Mouse (Mus musculus): Measurements from ENCODE around the gene Arih1. TPM values are rescaled to one million over a fixed set of nuclear protein-coding genes. Genes with fewer than 3 reads are reported as not detected.
A peak's percentile ranks its signal among the peaks of the same experiment; 100 is the strongest.
"Not testable (repeated sequence)": the region's sequence is repeated elsewhere in the genome, so short reads cannot be mapped to it uniquely, and the experiment has no call there.

Arih1 gene
- total RNA-seq, 2 experiments from 2014 or later = 107 TPM

GRCm38 (mm10) chr9:59473171-59473570 is 13.2 kb downstream of the Arih1 start:
- DNase-seq (ENCODE audit: extremely low spot score in 1 of 2, low spot score in 2 of 2) = no peak
- intact Hi-C loops (cut with DNase I) = no loop called here

- intact Hi-C loops (cut with DNase I) = no loop called here
- DNase-seq (ENCODE audit: extremely low spot score in 1 of 2, low spot score in 2 of 2) = no peak
Observed at GRCm38 (mm10) chr9:59469446-59469845, 17.0 kb downstream of the Arih1 start.

- intact Hi-C loops (cut with DNase I) = no loop called here
- DNase-seq (ENCODE audit: extremely low spot score in 1 of 2, low spot score in 2 of 2) = no peak
Observed at GRCm38 (mm10) chr9:59464293-59464692, 22.1 kb downstream of the Arih1 start.

- DNase-seq (ENCODE audit: extremely low spot score in 1 of 2, low spot score in 2 of 2) = peak in 1 of 2 experiments; percentile 22
- intact Hi-C loops (cut with DNase I) = no loop called here
Observed at GRCm38 (mm10) chr9:59458997-59459510, 27.4 kb downstream of the Arih1 start.

- intact Hi-C loops (cut with DNase I) = no loop called here
- no peak for DNase-seq (ENCODE audit: extremely low spot score in 1 of 2, low spot score in 2 of 2)
Observed at GRCm38 (mm10) chr9:59458416-59458815, 28.0 kb downstream of the Arih1 start.

- intact Hi-C loops (cut with DNase I) = no loop called here
- DNase-seq (ENCODE audit: extremely low spot score in 1 of 2, low spot score in 2 of 2) = no peak
Observed at GRCm38 (mm10) chr9:59457671-59458070, 28.7 kb downstream of the Arih1 start.

GRCm38 (mm10) chr9:59455404-59456068 is 30.9 kb downstream of the Arih1 start:
- intact Hi-C loops (cut with DNase I) = no loop called here
- no peak for DNase-seq (ENCODE audit: extremely low spot score in 1 of 2, low spot score in 2 of 2)

- DNase-seq (ENCODE audit: extremely low spot score in 1 of 2, low spot score in 2 of 2) = no peak
Observed at GRCm38 (mm10) chr9:59433729-59434128, 52.7 kb downstream of the Arih1 start.

GRCm38 (mm10) chr9:59431626-59432025 is 54.8 kb downstream of the Arih1 start:
- DNase-seq (ENCODE audit: extremely low spot score in 1 of 2, low spot score in 2 of 2) = no peak
- intact Hi-C loops (cut with DNase I) = no loop called here

More at GRCm38 (mm10) chr9:59433729-59434128, 52.7 kb downstream of the Arih1 start:
- intact Hi-C loops (cut with DNase I) = no loop called here

- intact Hi-C loops (cut with DNase I) = no loop called here
- DNase-seq (ENCODE audit: extremely low spot score in 1 of 2, low spot score in 2 of 2) = no peak
Observed at GRCm38 (mm10) chr9:59420487-59420886, 65.9 kb downstream of the Arih1 start.

- intact Hi-C loops (cut with DNase I) = no loop called here
- no peak for DNase-seq (ENCODE audit: extremely low spot score in 1 of 2, low spot score in 2 of 2)
Observed at GRCm38 (mm10) chr9:59407271-59407670, 79.1 kb downstream of the Arih1 start.

GRCm38 (mm10) chr9:59389086-59389485 is 97.3 kb downstream of the Arih1 start:
- no peak for DNase-seq (ENCODE audit: extremely low spot score in 1 of 2, low spot score in 2 of 2)
- intact Hi-C loops (cut with DNase I) = no loop called here

GRCm38 (mm10) chr9:59388311-59388710 is 98.1 kb downstream of the Arih1 start:
- intact Hi-C loops (cut with DNase I) = no loop called here

GRCm38 (mm10) chr9:59387461-59387860 is 99.0 kb downstream of the Arih1 start:
- intact Hi-C loops (cut with DNase I) = no loop called here
- DNase-seq (ENCODE audit: extremely low spot score in 1 of 2, low spot score in 2 of 2) = no peak

More at GRCm38 (mm10) chr9:59388311-59388710, 98.1 kb downstream of the Arih1 start:
- peak in 1 of 2 experiments; percentile 20 for DNase-seq (ENCODE audit: extremely low spot score in 1 of 2, low spot score in 2 of 2)

- DNase-seq (ENCODE audit: extremely low spot score in 1 of 2, low spot score in 2 of 2) = no peak
- intact Hi-C loops (cut with DNase I) = no loop called here
Observed at GRCm38 (mm10) chr9:59375626-59376025, 110.8 kb downstream of the Arih1 start.

GRCm38 (mm10) chr9:59369646-59370045 is 116.8 kb downstream of the Arih1 start:
- intact Hi-C loops (cut with DNase I) = no loop called here
- no peak for DNase-seq (ENCODE audit: extremely low spot score in 1 of 2, low spot score in 2 of 2)

- no peak for DNase-seq (ENCODE audit: extremely low spot score in 1 of 2, low spot score in 2 of 2)
- intact Hi-C loops (cut with DNase I) = no loop called here
Observed at GRCm38 (mm10) chr9:59369220-59369619, 117.2 kb downstream of the Arih1 start.

- intact Hi-C loops (cut with DNase I); DNase-seq (ENCODE audit: extremely low spot score in 1 of 2, low spot score in 2 of 2): not testable (repeated sequence)
Observed at GRCm38 (mm10) chr9:59360487-59360886, 125.9 kb downstream of the Arih1 start.

GRCm38 (mm10) chr9:59358041-59358440 is 128.4 kb downstream of the Arih1 start:
- DNase-seq (ENCODE audit: extremely low spot score in 1 of 2, low spot score in 2 of 2); intact Hi-C loops (cut with DNase I): not testable (repeated sequence)

GRCm38 (mm10) chr9:59353253-59353639 is 133.2 kb downstream of the Arih1 start, which contains the start of gene Bbs4:
TSS of gene Bbs4 (minus strand) at chr9:59353508.
- intact Hi-C loops (cut with DNase I) = no loop called here
- DNase-seq (ENCODE audit: extremely low spot score in 1 of 2, low spot score in 2 of 2) = peak; percentile 86 to 94
